Mouse (Mus musculus) midbrain, embryonic 14.5 days (tissue): ENCODE measurements around the gene Tcf20. TPM values are rescaled to one million over a fixed set of nuclear protein-coding genes. Genes with fewer than 3 reads are reported as not detected.

Experiments
- ATAC-seq: fragments of 200-750 bp; cut with Nextera tagmentation; 2 replicates; pipeline ENCODE4 v1.8.0; 2017; ENCODE audit warnings: moderate number of reproducible peaks, moderate library complexity; ENCODE audit not compliant: low FRiP score, low TSS enrichment
- DNase-seq: peaks from one replicate; pipeline ENCODE4 v3.0.0-alpha.2; 2015
- H3K27ac ChIP-seq: fragments of 300-500 bp; sonication (generic); replicated peaks from 2 replicates; pipeline ENCODE4 v1.5.1; 2014; ENCODE audit warnings: mild to moderate bottlenecking, low read depth, low read length, moderate library complexity
- H3K27me3 ChIP-seq: fragments of 300-500 bp; sonication (generic); 2 replicates; pipeline ENCODE4 v1.6.1; 2014; ENCODE audit warnings: low read length, control low read depth, mixed read lengths; ENCODE audit not compliant: control insufficient read depth, insufficient read depth
- H3K36me3 ChIP-seq: fragments of 300-500 bp; sonication (generic); 2 replicates; pipeline ENCODE4 v1.6.1; 2014; ENCODE audit warnings: low read length, control low read depth; ENCODE audit not compliant: control insufficient read depth, insufficient read depth
- H3K4me1 ChIP-seq: fragments of 300-500 bp; sonication (generic); 2 replicates; pipeline ENCODE4 v1.6.1; 2014; ENCODE audit warnings: mild to moderate bottlenecking, antibody characterized with exemption, low read length, control low read depth; ENCODE audit not compliant: control insufficient read depth, insufficient read depth
- H3K4me2 ChIP-seq: fragments of 300-500 bp; sonication (generic); 2 replicates; pipeline ENCODE4 v1.6.1; 2014; ENCODE audit warnings: mild to moderate bottlenecking, low read length, moderate library complexity
- H3K4me3 ChIP-seq: fragments of 300-500 bp; sonication (generic); replicated peaks from 2 replicates; pipeline ENCODE4 v1.5.1; 2014; ENCODE audit warnings: low read depth, low read length
- H3K9ac ChIP-seq: fragments of 300-500 bp; sonication (generic); replicated peaks from 2 replicates; pipeline ENCODE4 v1.6.1; 2014; ENCODE audit warnings: mild to moderate bottlenecking, low read length, moderate library complexity
- H3K9me3 ChIP-seq: fragments of 300-500 bp; sonication (generic); 2 replicates; pipeline ENCODE4 v1.6.1; 2016; ENCODE audit warnings: low read length, control low read depth, mixed read lengths; ENCODE audit not compliant: control insufficient read depth
- WGBS: fragments of 180-500 bp; shearing (Covaris S2); extraction: QIAGEN DNeasy Blood & Tissue Kit; methylation state at CpG from one replicate; pipeline ENCODE4 v1.1.7; 2014; 5-methylcytosine and 5-hydroxymethylcytosine counted together
- polyA plus RNA-seq: library from polyadenylated mRNA; unstranded; fragments of >200 nt; fragmentation: Nextera tagmentation; extraction: Ambion mirVana; gene quantifications from 2 replicates; pipeline ENCODE4 v1.2.1, GENCODE M21; 2014

Gene Tcf20
- polyA plus RNA-seq, 1 experiment from 2014 or later = 18.0 TPM

- ATAC-seq (peak; percentile 79), DNase-seq (peak; percentile 84)
- H3K4me1 ChIP-seq = peaks cover 26% of the 10 kb centered on the region
- H3K9me3 ChIP-seq = no peaks in the 10 kb centered on the region
- under 1% methylated on average over 22 of the region's 22 CpGs for WGBS
- peak overlapping the region; percentile 75 for H3K27ac ChIP-seq
- peak overlapping the region; percentile 45 for H3K9ac ChIP-seq
- peak overlapping the region; percentile 46 for H3K4me2 ChIP-seq
- no peaks in the 10 kb centered on the region for H3K36me3 ChIP-seq
- no peaks in the 10 kb centered on the region for H3K27me3 ChIP-seq
- no peak overlapping the region for H3K4me3 ChIP-seq
Measured at GRCm38 (mm10) chr15:82968449-82968848, 19.2 kb downstream of the Tcf20 start.

GRCm38 (mm10) chr15:82967947-82968346 is 19.7 kb downstream of the Tcf20 start:
- peak overlapping the region; percentile 45 for H3K9ac ChIP-seq
- DNase-seq = no peak
- H3K36me3 ChIP-seq = no peaks in the 10 kb centered on the region
- no peaks in the 10 kb centered on the region for H3K27me3 ChIP-seq
- ATAC-seq = no peak
- H3K9me3 ChIP-seq = no peaks in the 10 kb centered on the region
- 27% methylated on average over 6 of the region's 6 CpGs for WGBS
- peak overlapping the region; percentile 75 for H3K27ac ChIP-seq
- H3K4me3 ChIP-seq = no peak overlapping the region
- H3K4me1 ChIP-seq = peaks cover 26% of the 10 kb centered on the region
- H3K4me2 ChIP-seq = peak overlapping the region; percentile 46

GRCm38 (mm10) chr15:82964266-82964825 is 23.3 kb downstream of the Tcf20 start:
- H3K9ac ChIP-seq = peak overlapping the region; percentile 81; the same call in 1 of the 2 replicates
- DNase-seq (peak; percentile 50), ATAC-seq (no peak)
- peaks cover 6% of the 10 kb centered on the region; the same call in 1 of the 2 replicates for H3K27me3 ChIP-seq
- peaks cover 60% of the 10 kb centered on the region for H3K4me1 ChIP-seq
- H3K4me2 ChIP-seq = peak overlapping the region; percentile 80
- no peak overlapping the region for H3K4me3 ChIP-seq
- no peaks in the 10 kb centered on the region for H3K9me3 ChIP-seq
- WGBS = 64% methylated on average over 14 of the region's 14 CpGs
- H3K27ac ChIP-seq = peak overlapping the region; percentile 89
- H3K36me3 ChIP-seq = no peaks in the 10 kb centered on the region

DNA sequence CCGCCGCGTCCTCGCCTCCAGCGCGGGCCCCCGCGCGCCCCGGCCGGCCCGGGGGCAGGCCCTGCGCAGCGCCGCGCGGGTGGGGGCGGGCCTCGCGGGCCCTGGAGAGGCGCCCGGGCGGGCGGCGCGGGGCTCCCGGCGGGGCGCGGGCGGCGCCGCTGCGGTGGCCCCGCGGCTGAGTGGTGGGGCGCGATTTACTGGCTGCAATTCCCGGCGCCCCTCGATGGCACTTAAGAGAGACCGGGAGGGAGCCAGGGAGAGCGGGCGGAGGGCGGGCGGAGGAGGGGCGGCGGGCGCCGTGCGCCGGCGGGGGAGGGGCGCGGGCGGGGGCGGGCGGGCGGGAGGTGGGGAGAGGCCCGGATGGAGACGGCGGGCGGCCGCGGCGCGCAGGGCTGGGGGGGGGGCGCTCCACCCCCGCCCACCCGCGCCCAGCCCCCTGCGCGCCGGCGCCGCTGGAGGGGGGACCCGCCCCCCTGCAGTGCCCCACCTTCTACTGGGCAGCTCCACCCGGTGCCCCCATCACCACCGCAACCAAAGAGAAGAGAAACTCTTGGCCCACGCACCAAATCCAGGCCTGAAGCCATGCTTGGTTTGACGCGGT is 24.0 kb downstream of the Tcf20 start:
- WGBS = under 1% methylated on average over 38 of the region's 82 CpGs
- peak overlapping the region; percentile 32 for H3K4me3 ChIP-seq
- DNase-seq (peak; percentile 77), ATAC-seq (no peak; the same call in 1 of the 2 replicates)
- peak overlapping the region; percentile 80 for H3K4me2 ChIP-seq
- H3K36me3 ChIP-seq = no peaks in the 10 kb centered on the region
- no peaks in the 10 kb centered on the region for H3K9me3 ChIP-seq
- peak overlapping the region; percentile 89 for H3K27ac ChIP-seq
- peaks cover 61% of the 10 kb centered on the region for H3K4me1 ChIP-seq
- peak overlapping the region; percentile 81 for H3K9ac ChIP-seq
- H3K27me3 ChIP-seq = peaks cover 6% of the 10 kb centered on the region; the same call in 1 of the 2 replicates

DNA sequence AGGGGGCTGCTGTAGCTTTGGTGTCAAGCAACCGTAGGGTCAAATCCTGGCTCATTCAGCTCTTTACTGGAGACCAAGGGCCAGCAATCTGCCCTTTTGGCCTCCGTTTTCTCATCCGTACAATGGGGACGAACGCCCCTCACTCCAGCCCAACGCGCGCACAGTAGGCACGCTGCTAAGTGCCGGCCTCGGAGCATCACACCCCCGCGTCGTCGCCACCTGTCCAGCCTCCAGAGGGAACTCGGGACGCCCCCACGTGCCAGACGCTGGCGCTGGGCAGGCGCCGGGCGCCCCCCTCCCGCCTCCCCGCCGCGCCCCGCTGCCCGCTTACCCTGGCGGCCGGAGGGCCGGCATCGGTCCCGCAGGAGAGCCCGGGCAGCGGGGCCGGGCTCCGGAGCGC is 24.6 kb downstream of the Tcf20 start:
- DNase-seq = peak; percentile 63
- peak overlapping the region; percentile 80 for H3K4me2 ChIP-seq
- H3K36me3 ChIP-seq = no peaks in the 10 kb centered on the region
- no peaks in the 10 kb centered on the region for H3K9me3 ChIP-seq
- no peak for ATAC-seq
- peak overlapping the region; percentile 53 for H3K4me3 ChIP-seq
- peak overlapping the region; percentile 89 for H3K27ac ChIP-seq
- 2% methylated on average over 33 of the region's 39 CpGs for WGBS
- H3K9ac ChIP-seq = peak overlapping the region; percentile 81
- H3K4me1 ChIP-seq = peaks cover 61% of the 10 kb centered on the region
- peaks cover 6% of the 10 kb centered on the region; the same call in 1 of the 2 replicates for H3K27me3 ChIP-seq

- Histone ChIP-seq H3K4me1 (peaks cover 61% of the 10 kb centered on the region), H3K9ac (peak overlapping the region; percentile 81; the same call in 1 of the 2 replicates), H3K9me3 (no peaks in the 10 kb centered on the region), H3K4me3 (peak overlapping the region; percentile 53), H3K4me2 (peak overlapping the region; percentile 80), H3K27me3 (peaks cover 6% of the 10 kb centered on the region; the same call in 1 of the 2 replicates), H3K36me3 (no peaks in the 10 kb centered on the region), H3K27ac (peak overlapping the region; percentile 89)
- WGBS = 37% methylated on average over 4 of the region's 4 CpGs
- ATAC-seq = no peak
- no peak for DNase-seq
Measured at GRCm38 (mm10) chr15:82962536-82962935, 25.1 kb downstream of the Tcf20 start.

DNA sequence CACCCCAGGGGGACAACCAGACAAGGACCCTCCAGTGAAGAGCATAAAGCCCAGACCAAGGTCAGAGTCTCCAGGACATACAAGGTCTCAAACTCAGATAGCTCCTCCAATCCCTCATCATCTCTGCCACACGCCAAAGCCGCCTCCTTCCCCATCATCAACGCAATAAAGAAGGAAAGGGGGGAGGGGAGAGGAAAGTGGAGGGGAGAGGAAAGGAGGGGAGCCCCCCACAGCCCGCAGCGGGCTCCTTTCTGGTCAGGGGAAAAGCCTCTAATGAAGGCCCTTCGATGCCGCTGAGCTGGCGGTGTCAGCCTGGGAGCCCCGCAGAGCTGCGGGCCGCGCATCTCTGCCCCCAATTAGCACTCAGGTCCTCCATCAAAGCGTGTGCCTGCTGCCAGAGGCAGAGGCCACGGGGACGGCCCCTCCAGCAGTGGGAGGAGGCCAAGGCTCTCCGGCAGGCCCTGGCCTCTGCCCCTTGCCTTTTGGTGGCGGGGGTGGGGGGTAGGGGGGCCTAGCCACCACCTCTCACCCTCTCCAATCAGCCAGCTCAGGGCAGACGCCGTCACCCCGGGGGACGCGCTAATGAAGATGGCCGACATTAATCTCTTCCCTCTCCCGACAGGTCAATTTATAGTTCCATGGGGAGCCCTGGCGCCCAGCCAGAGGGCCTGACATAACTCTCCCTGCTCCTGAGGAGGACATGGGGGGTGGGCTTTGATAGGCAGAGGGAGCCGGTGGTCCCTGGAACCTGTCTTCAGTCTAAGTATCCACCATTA is 26.7 kb downstream of the Tcf20 start:
- ATAC-seq (peak; percentile 35; the same call in 1 of the 2 replicates), DNase-seq (peak; percentile 79)
- Histone ChIP-seq H3K4me3 (peak overlapping the region; percentile 53), H3K4me2 (peak overlapping the region; percentile 80), H3K9ac (peak overlapping the region; percentile 51), H3K36me3 (no peaks in the 10 kb centered on the region), H3K4me1 (peaks cover 72% of the 10 kb centered on the region), H3K9me3 (no peaks in the 10 kb centered on the region), H3K27me3 (peaks cover 6% of the 10 kb centered on the region; the same call in 1 of the 2 replicates), H3K27ac (peak overlapping the region; percentile 83)
- 1% methylated on average over 25 of the region's 26 CpGs for WGBS

DNA sequence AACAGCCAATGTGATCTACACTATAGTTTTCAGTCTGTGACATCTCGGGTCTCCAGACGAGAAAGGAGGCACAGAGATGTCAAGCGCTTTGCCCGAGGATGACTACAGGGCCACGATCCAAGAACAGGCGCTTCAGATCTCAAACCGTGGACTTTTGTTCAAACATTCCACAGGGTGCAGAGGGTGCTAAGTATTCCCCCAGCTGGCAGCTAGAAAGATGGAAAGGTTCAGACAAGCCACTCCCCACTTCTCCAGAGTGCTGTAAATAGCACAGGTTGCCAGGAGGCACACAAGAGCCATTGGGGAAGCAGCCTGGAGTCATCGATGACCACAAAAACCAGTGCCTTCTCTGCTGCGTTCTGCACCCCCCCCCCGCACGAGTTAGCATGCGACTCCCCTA is 28.5 kb downstream of the Tcf20 start:
- Histone ChIP-seq H3K9ac (no peak overlapping the region; the same call in 1 of the 2 replicates), H3K27ac (peak overlapping the region; percentile 84), H3K36me3 (peaks cover 4% of the 10 kb centered on the region; the same call in 1 of the 2 replicates), H3K4me2 (peak overlapping the region; percentile 80), H3K4me1 (peaks cover 69% of the 10 kb centered on the region), H3K27me3 (peaks cover 6% of the 10 kb centered on the region; the same call in 1 of the 2 replicates), H3K4me3 (no peak overlapping the region), H3K9me3 (no peaks in the 10 kb centered on the region)
- 60% methylated on average over 12 of the region's 12 CpGs for WGBS
- DNase-seq = no peak
- no peak for ATAC-seq
